Mouse (Mus musculus) central nervous system, embryonic 11.5 days (tissue): ENCODE data around the gene Defb7. TPM values are rescaled to one million over a fixed set of nuclear protein-coding genes. Genes with fewer than 3 reads are reported as not detected.

Source experiments
- polyA plus RNA-seq: library from polyadenylated mRNA; depleted of rRNA; stranded (reverse); fragments of >200 nt; gene quantifications from 2 replicates; pipeline ENCODE4 v1.2.3, GENCODE M21; 2012; rRNA removed

The Defb7 gene
- not detected in 2 replicates for polyA plus RNA-seq

DNA sequence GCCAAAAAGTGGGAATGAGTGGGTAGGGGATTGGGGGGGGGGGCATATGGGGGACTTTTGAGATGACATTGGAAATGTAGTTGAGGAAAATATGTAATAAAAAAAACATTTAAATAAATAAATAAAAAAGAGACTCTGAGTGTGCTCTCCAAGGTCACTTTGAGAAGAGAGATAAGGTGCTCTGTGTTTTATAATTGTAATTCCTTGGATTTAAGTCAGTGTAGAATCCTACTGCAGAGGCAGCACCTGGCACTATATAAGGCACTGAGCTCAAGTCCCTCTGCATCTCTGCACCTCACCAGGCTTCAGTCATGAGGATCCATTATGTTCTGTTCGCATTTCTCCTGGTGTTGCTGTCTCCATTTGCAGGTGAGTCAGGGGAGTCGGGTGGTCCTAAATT, at the start of gene Defb7:
Gene Defb7, plus strand, starts transcription at position 301 of the 400 bp plus-strand sequence.

Other genes with a start within 250 kb of the Defb7 start
- gene Defb5, start 247.5 kb upstream of the Defb7 start, polyA plus RNA-seq: not detected in 2 replicates
- gene Defb3, start 201.7 kb upstream of the Defb7 start, polyA plus RNA-seq: not detected in 2 replicates
- gene Defb8, start 47.5 kb upstream of the Defb7 start, polyA plus RNA-seq: not detected in 2 replicates
- gene 4930467E23Rik, start 234.5 kb downstream of the Defb7 start, polyA plus RNA-seq: not detected in 2 replicates